Mouse (Mus musculus): ENCODE results near the gene Slc16a13. TPM values are rescaled to one million over a fixed set of nuclear protein-coding genes. Genes with fewer than 3 reads are reported as not detected.

Slc16a13 gene
- polyA plus RNA-seq, 1 experiment, result 11.3 TPM

DNA sequence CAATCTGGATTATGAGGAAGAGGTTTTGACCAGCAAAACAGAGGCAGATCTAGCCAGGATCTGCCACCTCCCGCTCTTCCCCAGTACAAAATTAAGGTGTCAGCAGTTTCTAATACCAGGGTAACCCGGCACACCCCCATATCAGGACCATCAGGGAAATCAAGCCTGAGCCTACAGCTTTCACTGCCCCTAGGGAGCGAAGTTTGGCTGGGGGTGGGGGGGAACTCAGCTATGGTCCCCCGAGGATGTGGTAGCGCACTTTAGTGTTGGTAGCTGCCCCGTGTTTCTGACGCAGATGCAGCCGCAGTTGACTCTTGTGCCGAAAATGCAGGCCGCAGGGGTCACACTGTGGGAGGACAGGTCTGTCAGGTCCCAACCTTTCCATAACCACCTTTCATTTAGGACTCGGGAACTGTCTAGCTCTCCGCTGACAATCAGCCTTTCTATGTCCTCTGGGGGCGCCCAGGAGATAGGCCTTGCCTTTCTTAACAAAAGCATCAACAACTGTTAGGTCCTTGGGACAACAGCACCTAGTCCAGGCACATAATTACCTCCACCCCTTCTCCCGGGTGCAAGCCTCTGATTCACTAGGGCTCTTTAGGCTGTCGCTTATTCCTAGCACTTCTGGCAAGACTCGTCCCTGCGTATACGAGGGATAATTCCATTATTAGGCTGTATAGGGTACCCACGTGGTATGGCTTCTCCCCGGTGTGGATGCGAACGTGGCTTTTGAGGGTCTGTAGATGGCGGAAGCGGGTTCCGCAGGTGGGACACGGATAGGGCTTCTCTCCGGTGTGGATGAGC, 5.1 kb upstream of the Slc16a13 start:
- no peak for TF ChIP-seq CTCF (IDR thresholded peaks at IDR 0.05; ENCODE audit: insufficient read depth, low read length)
- no peak for DNase-seq
- H3K4me3 ChIP-seq (replicated peaks; ENCODE audit: extremely low read depth, low read depth, low read length), result peak overlapping the region; percentile 3
- 38% methylated on average over 27 of the region's 27 CpGs for WGBS
- peaks cover 8% of the 10 kb centered on the region for H3K4me1 ChIP-seq (ENCODE audit: control insufficient read depth, insufficient read depth, low read length)

DNA sequence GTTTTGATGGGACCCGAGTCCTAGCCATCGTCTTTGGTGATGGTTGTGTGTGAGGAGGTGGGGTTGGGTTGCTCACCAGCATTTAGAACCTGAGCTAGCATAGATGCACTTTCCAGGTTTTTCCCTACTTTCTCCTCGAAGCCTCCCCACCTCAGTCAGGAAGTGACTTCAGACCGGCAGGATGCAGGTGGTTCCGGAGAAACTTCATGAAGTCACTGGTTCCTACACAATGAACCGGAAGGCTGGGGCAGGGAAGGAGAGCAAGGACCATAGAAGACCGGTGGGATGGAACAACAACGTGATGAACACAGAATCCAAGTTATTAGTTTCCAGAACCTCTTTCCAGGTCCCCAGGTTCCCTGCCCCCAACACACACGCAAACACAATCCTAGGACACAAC, 2.9 kb upstream of the Slc16a13 start:
- Histone ChIP-seq H3K4me1 (ENCODE audit: control insufficient read depth, insufficient read depth, low read length) (peaks cover 12% of the 10 kb centered on the region), H3K4me3 (replicated peaks; ENCODE audit: extremely low read depth, low read depth, low read length) (no peak overlapping the region)
- DNase-seq, result no peak
- TF ChIP-seq POLR2A (IDR thresholded peaks at IDR 0.05; ENCODE audit: borderline replicate concordance, extremely low read depth, low read depth, low read length) (no peak), CTCF (IDR thresholded peaks at IDR 0.05; ENCODE audit: insufficient read depth, low read length) (no peak)
- WGBS, result 46% methylated on average over 9 of the region's 9 CpGs

DNA sequence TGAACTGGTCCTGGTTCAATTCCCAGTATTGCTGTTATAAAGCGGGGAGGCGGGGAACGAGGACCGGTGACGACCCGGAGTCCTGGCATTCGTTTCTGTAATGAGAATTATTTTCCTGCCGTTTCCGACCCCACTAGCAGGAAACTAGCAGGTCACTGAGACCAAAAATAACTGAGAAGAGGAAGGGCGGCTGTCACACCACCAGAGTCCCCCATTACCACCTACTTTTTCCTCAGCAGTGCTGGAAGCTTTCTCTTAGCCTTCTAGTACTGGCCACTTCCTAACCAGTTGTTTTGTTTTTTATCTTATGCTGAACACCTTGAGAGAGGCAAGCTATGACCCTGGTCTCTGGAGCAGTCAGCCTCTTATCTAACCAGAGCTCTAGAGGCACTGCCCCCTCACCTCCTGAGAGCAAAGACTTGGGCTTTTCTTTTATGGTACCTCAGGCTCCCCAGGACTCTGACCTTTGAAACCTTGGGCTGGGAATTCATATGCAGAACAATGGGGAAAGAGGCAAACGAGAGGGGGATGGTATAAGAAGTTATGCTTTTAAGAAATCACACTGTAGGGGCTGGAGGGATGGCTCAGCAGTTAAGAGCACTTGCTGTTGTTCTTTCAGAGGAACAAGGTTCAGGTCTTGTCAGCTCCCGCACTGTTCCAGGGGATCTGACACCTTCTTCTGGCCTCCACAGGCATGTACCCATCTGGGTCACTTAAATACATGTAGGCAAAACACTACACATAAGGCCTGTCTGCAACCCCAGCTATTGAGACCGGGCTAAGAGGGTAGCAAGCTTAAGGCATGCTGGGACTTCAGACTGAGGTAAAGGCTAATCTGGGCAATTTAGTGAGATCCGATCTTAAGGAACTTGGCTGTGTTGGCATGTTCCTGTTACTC, 988 bp upstream of the Slc16a13 start:
- 11% methylated on average over 14 of the region's 14 CpGs for WGBS
- TF ChIP-seq POLR2A (IDR thresholded peaks at IDR 0.05; ENCODE audit: borderline replicate concordance, extremely low read depth, low read depth, low read length) (no peak), CTCF (IDR thresholded peaks at IDR 0.05; ENCODE audit: insufficient read depth, low read length) (no peak)
- Histone ChIP-seq H3K4me3 (replicated peaks; ENCODE audit: extremely low read depth, low read depth, low read length) (peak overlapping the region; percentile 77), H3K4me1 (ENCODE audit: control insufficient read depth, insufficient read depth, low read length) (peaks cover 12% of the 10 kb centered on the region)
- no peak for DNase-seq

DNA sequence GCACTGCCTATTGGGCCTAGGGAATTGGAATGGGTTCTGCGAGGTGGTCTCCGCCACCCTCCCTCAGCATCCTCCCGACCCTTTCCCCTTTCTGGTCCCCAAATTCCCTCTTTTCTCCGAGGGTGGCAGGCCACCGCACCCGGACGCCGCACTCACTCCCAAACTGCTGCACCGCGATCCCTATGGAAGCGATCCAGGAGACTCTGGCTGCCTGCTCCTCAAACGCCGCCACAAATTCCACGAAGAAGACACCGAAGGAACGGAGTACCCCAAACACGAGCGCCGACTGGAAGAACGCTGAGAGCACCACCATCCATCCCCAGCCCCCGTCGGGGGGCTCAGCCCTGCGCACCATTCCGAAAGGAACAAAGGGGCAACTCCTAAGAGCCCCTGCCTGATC, 541 bp downstream of the Slc16a13 start:
- no peak for DNase-seq
- whole genome bisulfite sequencing, result 4% methylated on average over 24 of the region's 24 CpGs
- TF ChIP-seq CTCF (IDR thresholded peaks at IDR 0.05; ENCODE audit: insufficient read depth, low read length), result no peak
- Histone ChIP-seq H3K4me3 (replicated peaks; ENCODE audit: extremely low read depth, low read depth, low read length) (peak overlapping the region; percentile 77), H3K4me1 (ENCODE audit: control insufficient read depth, insufficient read depth, low read length) (peaks cover 7% of the 10 kb centered on the region)

DNA sequence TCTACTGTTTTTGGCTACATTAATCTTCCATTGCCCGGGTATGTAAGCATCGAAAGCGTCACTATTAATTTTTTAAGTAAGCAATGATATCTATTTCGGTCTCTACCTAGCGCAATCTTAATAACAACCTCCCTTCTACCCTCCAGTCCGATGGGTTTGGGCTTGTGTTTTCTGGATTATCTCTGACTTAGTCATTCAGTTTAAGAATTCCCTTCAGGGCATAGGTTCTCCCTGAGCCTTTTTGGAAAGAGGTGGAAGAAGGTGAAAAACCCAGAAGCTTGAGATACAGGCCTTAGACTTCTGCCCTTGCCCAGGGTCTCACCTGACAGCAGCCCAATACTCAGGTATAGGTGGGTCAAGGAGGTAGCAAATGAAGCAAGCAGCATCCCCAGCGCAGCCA, 991 bp downstream of the Slc16a13 start:
- 77% methylated on average over 7 of the region's 7 CpGs for WGBS
- Histone ChIP-seq H3K4me1 (ENCODE audit: control insufficient read depth, insufficient read depth, low read length) (peaks cover 7% of the 10 kb centered on the region), H3K4me3 (replicated peaks; ENCODE audit: extremely low read depth, low read depth, low read length) (peak overlapping the region; percentile 77)
- no peak for DNase-seq
- TF ChIP-seq CTCF (IDR thresholded peaks at IDR 0.05; ENCODE audit: insufficient read depth, low read length) (no peak), POLR2A (IDR thresholded peaks at IDR 0.05; ENCODE audit: borderline replicate concordance, extremely low read depth, low read depth, low read length) (no peak)

DNA sequence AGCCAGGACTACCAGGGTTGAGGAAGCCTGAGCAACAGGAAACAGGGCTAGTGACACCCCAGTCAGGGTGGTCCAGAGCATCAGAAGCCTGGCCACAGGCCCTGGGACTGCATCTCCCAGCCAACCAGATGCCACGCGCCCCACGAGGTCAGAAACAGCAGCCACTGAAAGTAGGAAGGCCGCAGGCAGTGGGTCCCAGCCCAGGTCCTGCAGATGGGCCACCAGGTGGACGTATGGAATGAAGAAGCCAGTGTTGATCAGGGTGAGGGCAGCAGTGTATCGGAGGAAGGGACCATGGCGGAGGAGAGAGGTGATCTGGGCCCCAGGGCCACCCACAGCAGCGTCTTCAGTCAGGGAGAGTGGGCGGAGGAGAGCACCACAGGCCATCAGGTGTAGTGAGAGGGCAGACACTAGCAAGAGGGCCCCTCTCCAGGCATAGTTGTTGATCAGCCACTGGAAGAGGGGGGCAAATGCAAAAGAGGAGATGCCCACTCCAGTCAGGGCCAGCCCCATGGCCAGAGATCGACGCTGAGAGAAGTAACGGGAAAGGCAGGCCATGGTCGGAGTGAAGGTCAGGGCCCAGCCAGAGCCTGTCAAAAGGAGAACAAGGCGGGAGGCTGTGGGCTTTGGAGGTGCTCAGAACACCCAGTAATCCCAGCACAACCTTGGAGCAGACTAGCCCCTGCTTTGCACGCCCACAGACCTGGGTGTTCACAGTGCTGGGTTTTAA, 2.0 kb downstream of the Slc16a13 start:
- DNase-seq, result no peak
- Histone ChIP-seq H3K4me3 (replicated peaks; ENCODE audit: extremely low read depth, low read depth, low read length) (no peak overlapping the region), H3K4me1 (ENCODE audit: control insufficient read depth, insufficient read depth, low read length) (peaks cover 10% of the 10 kb centered on the region)
- TF ChIP-seq CTCF (IDR thresholded peaks at IDR 0.05; ENCODE audit: insufficient read depth, low read length) (no peak), POLR2A (IDR thresholded peaks at IDR 0.05; ENCODE audit: borderline replicate concordance, extremely low read depth, low read depth, low read length) (no peak)
- 96% methylated on average over 15 of the region's 15 CpGs for WGBS

DNA sequence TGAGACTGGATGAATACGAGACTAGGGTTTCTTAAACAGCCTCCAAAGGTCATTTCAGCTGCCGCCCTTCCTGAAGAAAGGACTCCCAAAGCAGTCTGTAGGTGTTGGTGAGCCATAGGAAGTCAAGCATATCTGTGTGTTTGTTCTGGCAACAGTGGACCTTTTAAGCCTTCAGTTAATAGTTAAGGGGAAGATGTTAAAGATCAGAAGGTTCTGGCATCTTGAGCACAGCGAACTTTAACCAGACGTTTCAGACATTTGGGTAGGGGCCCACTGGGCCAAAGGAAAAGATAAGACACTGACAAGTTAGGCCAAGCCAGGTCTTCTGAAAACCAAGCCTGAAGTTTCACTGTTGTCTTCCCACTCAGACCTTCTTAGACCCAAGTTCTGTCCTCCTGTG, 2.8 kb downstream of the Slc16a13 start:
- Histone ChIP-seq H3K4me1 (ENCODE audit: control insufficient read depth, insufficient read depth, low read length) (peaks cover 8% of the 10 kb centered on the region), H3K4me3 (replicated peaks; ENCODE audit: extremely low read depth, low read depth, low read length) (no peak overlapping the region)
- TF ChIP-seq POLR2A (IDR thresholded peaks at IDR 0.05; ENCODE audit: borderline replicate concordance, extremely low read depth, low read depth, low read length) (no peak), CTCF (IDR thresholded peaks at IDR 0.05; ENCODE audit: insufficient read depth, low read length) (no peak)
- no peak for DNase-seq
- WGBS, result 77% methylated on average over 4 of the region's 4 CpGs

DNA sequence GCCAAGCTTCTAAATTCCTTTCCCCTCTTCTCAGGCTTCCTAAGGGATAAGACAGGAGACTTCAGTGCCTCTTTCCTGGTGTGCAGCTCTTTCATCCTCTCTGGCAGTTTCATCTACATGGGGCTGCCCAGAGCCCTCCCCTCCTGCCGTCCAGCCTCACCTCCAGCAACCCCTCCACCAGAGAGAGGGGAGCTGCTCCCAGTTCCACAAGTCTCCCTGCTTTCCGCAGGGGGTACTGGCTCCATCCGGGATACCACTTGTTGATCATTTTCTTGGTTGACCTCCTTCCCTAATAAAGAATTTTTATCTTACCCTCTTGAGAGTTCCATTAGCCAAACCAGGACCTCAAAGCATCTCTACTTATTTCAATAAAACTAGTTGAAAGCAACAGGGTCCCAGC, 4.8 kb downstream of the Slc16a13 start:
- TF ChIP-seq POLR2A (IDR thresholded peaks at IDR 0.05; ENCODE audit: borderline replicate concordance, extremely low read depth, low read depth, low read length) (no peak), CTCF (IDR thresholded peaks at IDR 0.05; ENCODE audit: insufficient read depth, low read length) (no peak)
- no peak for DNase-seq
- Histone ChIP-seq H3K4me3 (replicated peaks; ENCODE audit: extremely low read depth, low read depth, low read length) (no peak overlapping the region), H3K4me1 (ENCODE audit: control insufficient read depth, insufficient read depth, low read length) (peaks cover 8% of the 10 kb centered on the region)
- 71% methylated on average over 3 of the region's 3 CpGs for WGBS

DNA sequence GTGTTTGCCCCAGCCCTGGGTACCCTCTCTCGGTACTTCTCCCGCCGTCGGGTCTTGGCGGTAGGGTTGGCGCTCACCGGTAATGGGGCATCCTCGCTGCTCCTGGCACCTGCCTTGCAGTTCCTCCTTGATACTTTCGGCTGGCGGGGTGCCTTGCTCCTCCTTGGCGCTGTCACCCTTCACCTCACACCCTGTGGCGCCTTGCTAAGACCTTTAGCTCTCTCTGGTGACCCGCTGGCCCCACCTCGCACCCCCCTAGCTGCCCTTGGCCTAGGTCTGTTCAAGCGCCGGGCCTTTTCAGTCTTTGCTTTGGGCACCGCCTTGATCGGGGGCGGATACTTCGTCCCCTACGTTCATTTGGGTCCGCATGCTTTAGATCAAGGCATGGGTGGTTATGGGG, 5.6 kb downstream of the Slc16a13 start:
- TF ChIP-seq CTCF (IDR thresholded peaks at IDR 0.05; ENCODE audit: insufficient read depth, low read length) (no peak), POLR2A (IDR thresholded peaks at IDR 0.05; ENCODE audit: borderline replicate concordance, extremely low read depth, low read depth, low read length) (no peak)
- H3K4me1 ChIP-seq (ENCODE audit: control insufficient read depth, insufficient read depth, low read length), result peaks cover 7% of the 10 kb centered on the region
- DNase-seq, result no peak
- no peak overlapping the region for H3K4me3 ChIP-seq (replicated peaks; ENCODE audit: extremely low read depth, low read depth, low read length)
- WGBS, result 36% methylated on average over 22 of the region's 22 CpGs
